Mouse (Mus musculus) heart, embryonic 16.5 days (tissue): ENCODE measurements around the gene Dstyk. TPM values are rescaled to one million over a fixed set of nuclear protein-coding genes. Genes with fewer than 3 reads are reported as not detected.
A peak's percentile ranks its signal among the peaks of the same experiment; 100 is the strongest.
"Not testable (repeated sequence)": the region's sequence is repeated elsewhere in the genome, so short reads cannot be mapped to it uniquely, and the experiment has no call there.

ENCODE experiments used
- ATAC-seq: fragments of 200-750 bp; cut with Nextera tagmentation; replicated peaks from 2 replicates; pipeline ENCODE4 v1.8.0; 2017; ENCODE audit warnings: moderate number of reproducible peaks; ENCODE audit not compliant: insufficient read depth, low FRiP score; ENCODE audit errors: extremely low read depth
- H3K27ac ChIP-seq: fragments of 300-500 bp; sonication (generic); 2 replicates; pipeline ENCODE4 v1.5.1; 2014; ENCODE audit warnings: mild to moderate bottlenecking, low read length, control low read depth, moderate library complexity
- H3K27me3 ChIP-seq: fragments of 300-500 bp; sonication (generic); 2 replicates; pipeline ENCODE4 v1.6.1; 2014; ENCODE audit warnings: low read length, mixed read lengths; ENCODE audit not compliant: control insufficient read depth, insufficient read depth
- H3K36me3 ChIP-seq: fragments of 300-500 bp; sonication (generic); 2 replicates; pipeline ENCODE4 v1.6.1; 2014; ENCODE audit not compliant: control insufficient read depth, insufficient read depth
- H3K4me1 ChIP-seq: fragments of 300-500 bp; sonication (generic); 2 replicates; pipeline ENCODE4 v1.6.1; 2014; ENCODE audit warnings: low read length, mixed read lengths; ENCODE audit not compliant: control insufficient read depth, insufficient read depth
- H3K4me2 ChIP-seq: fragments of 300-500 bp; sonication (generic); 2 replicates; pipeline ENCODE4 v1.6.1; 2014; ENCODE audit warnings: low read depth, mild to moderate bottlenecking, control low read depth, low read length
- H3K4me3 ChIP-seq: fragments of 300-500 bp; sonication (generic); 2 replicates; pipeline ENCODE4 v1.5.1; 2014; ENCODE audit warnings: mild to moderate bottlenecking, control low read depth, low read length
- H3K9ac ChIP-seq: fragments of 300-500 bp; sonication (generic); 2 replicates; pipeline ENCODE4 v1.6.1; 2014; ENCODE audit warnings: low read length, control low read depth
- H3K9me3 ChIP-seq: fragments of 300-500 bp; sonication (generic); replicated peaks from 2 replicates; pipeline ENCODE4 v1.6.1; 2016; ENCODE audit warnings: low read length; ENCODE audit not compliant: control insufficient read depth
- WGBS: fragments of 180-500 bp; shearing (Covaris S2); extraction: QIAGEN DNeasy Blood & Tissue Kit; methylation state at CpG from one replicate; pipeline ENCODE4 v1.1.7; 2014; 5-methylcytosine and 5-hydroxymethylcytosine counted together
- polyA plus RNA-seq: library from polyadenylated mRNA; unstranded; fragments of >200 nt; fragmentation: Nextera tagmentation; extraction: Ambion mirVana; gene quantifications from 2 replicates; pipeline ENCODE4 v1.2.1, GENCODE M21; 2015

Dstyk gene
- polyA plus RNA-seq, 1 experiment from 2014 or later, result 9.1 TPM

GRCm38 (mm10) chr1:132449742-132450141 lies 32.4 kb downstream of the Dstyk start:
- no peak overlapping the region for H3K9ac ChIP-seq
- no peaks in the 10 kb centered on the region for H3K4me1 ChIP-seq
- 90% methylated on average over 7 of the region's 7 CpGs for WGBS
- H3K36me3 ChIP-seq, result peaks cover 18% of the 10 kb centered on the region
- no peaks in the 10 kb centered on the region for H3K27me3 ChIP-seq
- H3K9me3 ChIP-seq, result no peaks in the 10 kb centered on the region
- no peak overlapping the region for H3K27ac ChIP-seq
- no peak overlapping the region for H3K4me2 ChIP-seq
- ATAC-seq, result no peak
- no peak overlapping the region for H3K4me3 ChIP-seq

DNA sequence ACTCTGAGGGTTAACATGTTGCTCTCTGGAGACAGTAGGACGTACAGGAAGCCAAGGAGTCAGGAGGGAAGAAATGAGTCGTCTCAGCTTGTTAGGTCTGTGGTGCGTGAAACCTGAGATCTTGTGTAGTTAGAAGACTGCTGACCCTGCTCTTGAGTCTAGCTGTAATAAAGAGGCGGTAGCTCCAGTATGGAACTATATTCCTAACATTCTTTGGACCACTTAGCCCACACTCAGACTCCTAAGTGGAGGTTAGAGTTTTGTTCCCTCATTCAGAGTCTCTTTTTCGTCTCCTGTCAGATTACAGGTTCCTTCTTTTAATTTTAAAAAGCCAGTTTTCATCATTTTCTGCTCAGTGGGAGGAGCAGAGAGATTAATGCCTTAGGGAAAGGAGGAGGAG lies 47.3 kb downstream of the Dstyk start:
- WGBS, result 70% methylated on average over 5 of the region's 5 CpGs
- Histone ChIP-seq H3K4me2 (no peak overlapping the region), H3K27ac (no peak overlapping the region)

GRCm38 (mm10) chr1:132468926-132469325 lies 51.6 kb downstream of the Dstyk start:
- peak; percentile 69 for ATAC-seq
- Histone ChIP-seq H3K4me1 (peaks cover 10% of the 10 kb centered on the region), H3K9ac (no peak overlapping the region), H3K4me2 (no peak overlapping the region), H3K4me3 (no peak overlapping the region), H3K27ac (peak overlapping the region; percentile 17), H3K9me3 (no peaks in the 10 kb centered on the region), H3K27me3 (no peaks in the 10 kb centered on the region), H3K36me3 (peaks cover under 1% of the 10 kb centered on the region)

More for the DNA sequence above, 47.3 kb downstream of the Dstyk start:
- Histone ChIP-seq H3K27me3 (no peaks in the 10 kb centered on the region), H3K9ac (no peak overlapping the region), H3K36me3 (peaks cover 16% of the 10 kb centered on the region), H3K9me3 (no peaks in the 10 kb centered on the region), H3K4me3 (no peak overlapping the region), H3K4me1 (peaks cover 10% of the 10 kb centered on the region)
- no peak for ATAC-seq

GRCm38 (mm10) chr1:132469519-132469918 lies 52.2 kb downstream of the Dstyk start:
- no peak for ATAC-seq
- Histone ChIP-seq H3K27me3 (no peaks in the 10 kb centered on the region), H3K36me3 (no peaks in the 10 kb centered on the region; the same call in 1 of the 2 replicates), H3K9ac (no peak overlapping the region), H3K4me3 (no peak overlapping the region), H3K4me1 (peaks cover 10% of the 10 kb centered on the region), H3K9me3 (no peaks in the 10 kb centered on the region), H3K4me2 (no peak overlapping the region), H3K27ac (peak overlapping the region; percentile 17)
- 91% methylated on average over 7 of the region's 7 CpGs for WGBS

DNA sequence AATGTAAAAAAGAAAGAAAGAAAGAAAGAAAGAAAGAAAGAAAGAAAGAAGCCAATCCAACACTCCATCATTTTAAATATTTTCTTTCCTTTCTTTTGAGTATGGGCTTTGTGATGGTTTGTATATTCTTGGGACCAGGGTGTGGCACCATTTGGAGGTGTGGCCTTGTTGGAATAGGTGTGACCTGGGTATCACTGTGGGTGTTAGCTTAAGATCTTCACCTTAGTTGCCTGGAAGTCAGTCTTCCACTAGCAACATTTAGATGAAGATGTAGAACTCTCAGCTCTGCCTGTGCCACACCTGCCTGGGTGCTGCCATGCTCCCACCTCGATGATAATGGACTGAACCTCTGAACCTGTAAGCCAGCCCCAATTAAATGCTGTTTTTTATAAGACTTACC lies 52.7 kb downstream of the Dstyk start:
- not testable (repeated sequence) for H3K4me2 ChIP-seq, H3K9me3 ChIP-seq, H3K27me3 ChIP-seq, H3K4me3 ChIP-seq, H3K9ac ChIP-seq, ATAC-seq, H3K27ac ChIP-seq, H3K36me3 ChIP-seq
- peaks cover 10% of the 10 kb centered on the region for H3K4me1 ChIP-seq
- WGBS, result 86% methylated on average over 1 of the region's 1 CpGs

- Histone ChIP-seq H3K9ac (no peak overlapping the region), H3K36me3 (no peaks in the 10 kb centered on the region), H3K4me2 (no peak overlapping the region), H3K9me3 (no peaks in the 10 kb centered on the region), H3K27me3 (no peaks in the 10 kb centered on the region), H3K27ac (no peak overlapping the region), H3K4me3 (no peak overlapping the region), H3K4me1 (peaks cover 17% of the 10 kb centered on the region)
- ATAC-seq, result no peak
- WGBS, result 81% methylated on average over 2 of the region's 2 CpGs
Measured at GRCm38 (mm10) chr1:132471032-132471431, 53.7 kb downstream of the Dstyk start.

- Histone ChIP-seq H3K36me3 (no peaks in the 10 kb centered on the region), H3K9me3 (no peaks in the 10 kb centered on the region), H3K27ac (no peak overlapping the region), H3K4me2 (no peak overlapping the region), H3K4me3 (no peak overlapping the region), H3K9ac (no peak overlapping the region), H3K27me3 (no peaks in the 10 kb centered on the region), H3K4me1 (peaks cover 17% of the 10 kb centered on the region)
- ATAC-seq, result no peak
- 83% methylated on average over 5 of the region's 5 CpGs for WGBS
Measured at GRCm38 (mm10) chr1:132471499-132471898, 54.1 kb downstream of the Dstyk start.

GRCm38 (mm10) chr1:132472537-132472936 lies 55.2 kb downstream of the Dstyk start:
- H3K4me1 ChIP-seq, result peaks cover 17% of the 10 kb centered on the region
- H3K9ac ChIP-seq, result no peak overlapping the region
- H3K27ac ChIP-seq, result no peak overlapping the region
- no peaks in the 10 kb centered on the region for H3K9me3 ChIP-seq
- H3K27me3 ChIP-seq, result no peaks in the 10 kb centered on the region
- ATAC-seq, result no peak
- 57% methylated on average over 5 of the region's 5 CpGs for WGBS
- H3K36me3 ChIP-seq, result no peaks in the 10 kb centered on the region
- no peak overlapping the region for H3K4me2 ChIP-seq
- no peak overlapping the region for H3K4me3 ChIP-seq

DNA sequence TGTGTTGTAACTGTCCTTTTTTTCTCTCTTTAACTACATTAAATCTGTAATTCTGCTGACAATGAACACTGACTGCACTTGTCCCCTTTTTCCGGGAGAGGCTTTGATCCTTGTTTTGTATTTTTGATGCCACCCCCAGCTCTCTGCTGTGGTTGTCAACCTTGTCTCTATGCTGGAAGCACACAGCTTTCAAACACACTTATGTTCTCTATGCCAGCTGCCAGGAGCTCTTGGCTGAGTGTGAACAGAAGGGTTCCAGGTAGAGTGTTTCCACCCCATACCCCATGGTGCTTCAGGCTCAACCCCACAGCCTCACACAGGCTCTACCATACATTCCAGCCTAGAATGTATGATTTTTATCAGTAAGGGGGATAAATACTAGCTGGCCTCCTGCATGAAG lies 57.1 kb downstream of the Dstyk start:
- Histone ChIP-seq H3K4me1 (peaks cover 17% of the 10 kb centered on the region), H3K4me2 (no peak overlapping the region), H3K4me3 (no peak overlapping the region), H3K27ac (no peak overlapping the region), H3K27me3 (no peaks in the 10 kb centered on the region), H3K9me3 (no peaks in the 10 kb centered on the region), H3K36me3 (no peaks in the 10 kb centered on the region), H3K9ac (no peak overlapping the region)
- 68% methylated on average over 1 of the region's 1 CpGs for WGBS
- no peak for ATAC-seq

- no peaks in the 10 kb centered on the region for H3K36me3 ChIP-seq
- H3K4me3 ChIP-seq, result peak overlapping the region; percentile 94
- no peak; the same call in 1 of the 2 replicates for ATAC-seq
- H3K9ac ChIP-seq, result peak overlapping the region; percentile 91
- H3K27me3 ChIP-seq, result no peaks in the 10 kb centered on the region
- peaks cover 17% of the 10 kb centered on the region for H3K4me1 ChIP-seq
- WGBS, result 5% methylated on average over 9 of the region's 9 CpGs
- H3K4me2 ChIP-seq, result peak overlapping the region; percentile 78
- no peaks in the 10 kb centered on the region for H3K9me3 ChIP-seq
- peak overlapping the region; percentile 69 for H3K27ac ChIP-seq
Measured at GRCm38 (mm10) chr1:132476575-132476927, 59.2 kb downstream of the Dstyk start.
